Mouse (Mus musculus) G1E (cell line): ENCODE results near the gene Eif4e1b. TPM values are rescaled to one million over a fixed set of nuclear protein-coding genes. Genes with fewer than 3 reads are reported as not detected.

ENCODE experiments used
- ATAC-seq: 2 replicates; pipeline ENCODE4 v1.8.0; 2016; ENCODE audit warnings: mild to moderate bottlenecking; ENCODE audit not compliant: insufficient number of reproducible peaks, poor library complexity, low FRiP score, severe bottlenecking; ENCODE audit errors: extremely low read depth
- DNase-seq: peaks from one replicate; pipeline ENCODE4 v3.0.0; 2012; ENCODE audit warnings: low spot score
- H3K27me3 ChIP-seq: 2 replicates; pipeline ENCODE4 v1.6.1; 2012; ENCODE audit warnings: mild to moderate bottlenecking, low read length, inconsistent platforms; ENCODE audit not compliant: insufficient read depth
- H3K36me3 ChIP-seq: replicated peaks from 2 replicates; pipeline ENCODE3; 2012; ENCODE audit warnings: mild to moderate bottlenecking, inconsistent platforms
- H3K4me1 ChIP-seq: 2 replicates; pipeline ENCODE4 v1.6.1; 2012; ENCODE audit warnings: low read depth, low read length, inconsistent platforms, mixed read lengths; ENCODE audit not compliant: insufficient read depth
- H3K4me3 ChIP-seq: 2 replicates; pipeline ENCODE4 v1.5.1; 2012; ENCODE audit warnings: low read depth, mild to moderate bottlenecking, inconsistent platforms, low read length, moderate library complexity, mixed read lengths
- H3K9me3 ChIP-seq: replicated peaks from 2 replicates; pipeline ENCODE4 v1.6.1; 2012; ENCODE audit warnings: inconsistent platforms
- CTCF ChIP-seq: IDR thresholded peaks from 2 replicates; pipeline ENCODE4 v1.5.1; 2012; ENCODE audit warnings: low read depth, low read length, inconsistent platforms, mixed read lengths
- GATA1 ChIP-seq: IDR thresholded peaks from 2 replicates; pipeline ENCODE4 v1.6.1; 2012; ENCODE audit warnings: borderline replicate concordance, low read length, inconsistent platforms, mixed read lengths
- GATA2 ChIP-seq: IDR thresholded peaks from 2 replicates; pipeline ENCODE4 v1.6.1; 2012; ENCODE audit warnings: low read depth, low read length, inconsistent platforms, borderline replicate concordance
- POLR2AphosphoS5 ChIP-seq: IDR thresholded peaks from 2 replicates; pipeline ENCODE4 v1.6.1; 2012; ENCODE audit warnings: low read depth, low read length, inconsistent platforms; ENCODE audit not compliant: insufficient replicate concordance
- TAL1 ChIP-seq: conservative IDR thresholded peaks from 2 replicates; pipeline ENCODE4 v1.6.1; 2012; ENCODE audit warnings: low read depth, low read length, inconsistent platforms, mixed read lengths
- polyA plus RNA-seq: library from polyadenylated mRNA; stranded (reverse); fragments of >175 nt; gene quantifications from 2 replicates; pipeline ENCODE4 v1.2.3, GENCODE M21; 2012
- total RNA-seq, 2 experiments: library from RNA; stranded (forward) in 1 of 2; stranded (reverse) in 1 of 2; fragments of 200-1000 nt in 1 of 2; fragments of >200 nt in 1 of 2; fragmentation: Nextera tagmentation in 1 of 2; gene quantifications; 2 replicates each; pipeline ENCODE4 v1.2.3; 2014 to 2017

Eif4e1b gene
- total and polyA plus RNA-seq, 3 experiments, result 0.05 TPM; not detected in 2

DNA sequence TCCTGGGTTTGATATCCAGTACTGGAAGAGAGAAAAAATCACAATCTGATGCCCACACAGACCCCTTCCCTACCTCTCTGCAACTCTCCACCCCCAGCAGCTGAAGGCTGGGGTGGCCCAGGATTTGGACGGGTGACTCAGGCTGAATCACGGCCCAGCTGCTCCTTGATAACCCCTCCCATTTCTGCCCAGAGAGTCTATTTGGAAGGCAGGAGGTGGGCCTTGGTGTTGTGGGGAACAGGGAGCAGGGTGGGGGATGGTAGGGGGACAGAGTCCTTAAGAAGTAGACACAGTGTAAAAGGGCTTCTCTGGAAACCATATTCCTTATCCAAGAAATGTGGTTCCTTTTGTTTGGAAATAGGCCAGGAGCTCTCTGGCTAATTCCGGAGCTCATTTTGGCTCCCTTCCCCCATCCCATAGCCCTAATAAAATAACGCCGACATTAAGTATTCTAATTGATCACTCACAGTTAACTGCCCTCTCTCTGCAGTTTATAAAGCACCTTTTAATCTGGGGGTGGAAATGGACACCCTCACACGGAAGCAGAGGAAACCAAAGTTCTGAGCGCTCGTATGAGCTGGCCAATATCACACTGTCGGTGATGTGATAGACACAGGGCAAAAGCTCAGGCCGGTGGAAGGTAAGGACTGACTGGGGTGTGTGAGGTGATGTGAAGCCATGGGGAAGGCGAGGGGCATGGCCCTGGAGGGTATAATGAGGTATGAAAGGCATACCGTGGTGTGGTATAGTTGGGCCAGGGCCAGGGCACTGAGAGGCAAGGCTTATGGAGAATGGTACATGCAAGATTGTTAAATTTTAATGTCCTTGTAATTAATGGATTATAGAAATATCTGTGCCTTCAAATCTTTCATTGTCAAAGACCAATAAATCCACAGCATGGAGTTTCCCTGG is 29.4 kb upstream of the Eif4e1b start:
- Histone ChIP-seq H3K4me1 (no peaks in the 10 kb centered on the region), H3K9me3 (peaks cover 7% of the 10 kb centered on the region), H3K4me3 (no peak overlapping the region), H3K36me3 (no peaks in the 10 kb centered on the region), H3K27me3 (no peaks in the 10 kb centered on the region; the same call in 1 of the 2 replicates)
- TF ChIP-seq CTCF (no peak), TAL1 (no peak), GATA1 (no peak), POLR2AphosphoS5 (no peak), GATA2 (no peak)
- DNase-seq, result no peak
- no peak for ATAC-seq

- H3K27me3 ChIP-seq, result no peaks in the 10 kb centered on the region; the same call in 1 of the 2 replicates
- TF ChIP-seq POLR2AphosphoS5 (no peak), CTCF (no peak), TAL1 (no peak), GATA1 (no peak), GATA2 (no peak)
These were observed 28.5 kb upstream of the Eif4e1b start for GRCm38 (mm10) chr13:54755201-54755830.

DNA sequence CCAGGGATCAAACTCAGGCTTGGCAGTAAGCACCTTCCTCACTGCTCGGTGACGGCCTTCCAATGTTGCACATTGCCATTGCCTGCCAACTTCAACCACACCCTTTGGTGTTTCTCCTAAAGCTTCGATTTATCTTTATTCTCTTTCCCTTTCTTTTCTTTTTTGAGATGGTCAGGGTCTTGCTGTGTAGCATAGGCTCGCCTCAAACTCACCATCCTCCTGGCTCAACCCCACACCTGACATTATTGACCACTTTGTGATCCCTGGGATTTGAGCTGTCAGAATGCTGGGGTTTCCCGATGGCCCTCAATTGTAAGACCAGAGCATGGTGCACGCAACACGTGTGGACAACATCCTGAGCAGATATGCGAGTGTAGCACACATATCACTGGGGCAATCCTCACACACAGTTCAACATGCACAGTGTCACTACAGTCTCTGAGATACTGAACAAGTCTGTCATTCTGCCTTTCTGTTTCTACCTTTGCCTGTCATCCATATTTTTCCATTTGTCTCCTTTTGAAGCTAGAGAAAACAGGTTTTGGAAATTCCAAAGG is 27.6 kb upstream of the Eif4e1b start:
- no peaks in the 10 kb centered on the region for H3K4me1 ChIP-seq
- H3K27me3 ChIP-seq, result no peaks in the 10 kb centered on the region; the same call in 1 of the 2 replicates

More at GRCm38 (mm10) chr13:54755201-54755830, 28.5 kb upstream of the Eif4e1b start:
- Histone ChIP-seq H3K36me3 (no peaks in the 10 kb centered on the region), H3K4me3 (no peak overlapping the region), H3K9me3 (no peaks in the 10 kb centered on the region), H3K4me1 (no peaks in the 10 kb centered on the region)
- DNase-seq (no peak), ATAC-seq (no peak)

GRCm38 (mm10) chr13:54757093-54757830 is 26.5 kb upstream of the Eif4e1b start:
- Histone ChIP-seq H3K4me1 (no peaks in the 10 kb centered on the region), H3K27me3 (no peaks in the 10 kb centered on the region; the same call in 1 of the 2 replicates), H3K36me3 (no peaks in the 10 kb centered on the region), H3K4me3 (no peak overlapping the region), H3K9me3 (no peaks in the 10 kb centered on the region)
- ATAC-seq (no peak), DNase-seq (no peak)
- no peak for TF ChIP-seq POLR2AphosphoS5
- no peak for TF ChIP-seq GATA2
- no peak for TF ChIP-seq GATA1
- no peak for TF ChIP-seq CTCF
- no peak for TF ChIP-seq TAL1

More for the DNA sequence above, 27.6 kb upstream of the Eif4e1b start:
- ATAC-seq, result no peak
- TF ChIP-seq CTCF (no peak), POLR2AphosphoS5 (no peak), TAL1 (no peak), GATA1 (no peak), GATA2 (no peak)
- Histone ChIP-seq H3K4me3 (no peak overlapping the region), H3K36me3 (no peaks in the 10 kb centered on the region), H3K9me3 (no peaks in the 10 kb centered on the region)
- DNase-seq, result no peak

DNA sequence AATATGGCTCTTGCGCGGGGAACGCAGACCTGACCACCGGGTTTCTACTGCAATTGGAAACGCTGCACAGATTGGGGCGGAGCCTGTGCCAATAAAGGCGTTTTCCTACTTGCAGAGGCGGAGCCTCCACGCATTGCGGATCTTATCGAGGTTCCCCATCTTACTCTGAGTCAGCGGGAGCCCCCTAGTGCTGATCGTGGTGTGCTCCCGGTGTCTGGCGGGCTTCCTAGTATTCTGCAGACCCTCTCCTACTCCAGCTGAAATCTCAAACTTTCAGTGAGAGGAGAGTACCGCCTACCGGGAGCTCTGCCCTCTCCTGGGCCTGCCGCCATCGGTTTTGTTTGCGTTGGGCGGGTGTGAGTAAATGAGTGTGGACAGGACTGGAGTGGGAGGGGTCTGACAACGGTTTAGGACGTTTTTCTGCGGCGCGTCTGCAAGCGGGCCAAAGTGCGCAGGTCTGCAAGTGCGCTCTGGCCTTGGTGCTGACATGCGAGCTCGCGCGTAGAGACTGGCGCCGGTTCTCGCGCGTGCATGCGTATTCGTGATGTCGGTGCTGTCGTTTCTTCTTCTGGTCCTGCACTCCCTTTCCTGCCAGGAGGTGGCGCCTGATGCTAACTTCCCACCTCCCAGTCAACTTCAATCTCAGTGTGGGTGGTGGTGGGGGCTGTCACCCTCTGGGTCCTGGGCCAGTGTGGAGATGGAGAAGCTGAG is 25.6 kb upstream of the Eif4e1b start:
- DNase-seq, result no peak
- TF ChIP-seq CTCF, result no peak
- Histone ChIP-seq H3K36me3 (no peaks in the 10 kb centered on the region), H3K4me1 (no peaks in the 10 kb centered on the region), H3K27me3 (no peaks in the 10 kb centered on the region; the same call in 1 of the 2 replicates), H3K4me3 (no peak overlapping the region), H3K9me3 (no peaks in the 10 kb centered on the region)
- no peak for ATAC-seq
